Mouse (Mus musculus) thymus, adult 2 months (tissue): ENCODE results near the gene Sdhaf4. TPM values are rescaled to one million over a fixed set of nuclear protein-coding genes. Genes with fewer than 3 reads are reported as not detected.

Experiments
- DNase-seq: peaks from one replicate; pipeline ENCODE4 v3.0.0; 2021
- H3K27ac ChIP-seq: fragments of 200-500 bp; 2 replicates; pipeline ENCODE4 v1.5.1; 2012; ENCODE audit warnings: low read length, control low read depth; ENCODE audit not compliant: control insufficient read depth, insufficient read depth
- H3K27me3 ChIP-seq: fragments of 200-500 bp; 2 replicates; pipeline ENCODE4 v1.6.1; 2012; ENCODE audit warnings: mild to moderate bottlenecking, low read length, moderate library complexity, mixed read lengths; ENCODE audit not compliant: control insufficient read depth, insufficient read depth
- H3K36me3 ChIP-seq: fragments of 200-500 bp; 2 replicates; pipeline ENCODE4 v1.6.1; 2012; ENCODE audit warnings: mild to moderate bottlenecking, low read length, moderate library complexity; ENCODE audit not compliant: control insufficient read depth, insufficient read depth
- H3K4me1 ChIP-seq: fragments of 200-500 bp; replicated peaks from 2 replicates; pipeline ENCODE4 v1.6.1; 2012; ENCODE audit warnings: low read length; ENCODE audit not compliant: control insufficient read depth, insufficient read depth
- H3K4me3 ChIP-seq: fragments of 200-500 bp; 2 replicates; pipeline ENCODE4 v1.5.1; 2012; ENCODE audit warnings: mild to moderate bottlenecking, low read length, control low read depth, moderate library complexity; ENCODE audit not compliant: control insufficient read depth, insufficient read depth
- CTCF ChIP-seq: fragments of 200-500 bp; IDR thresholded peaks from 2 replicates; pipeline ENCODE4 v1.5.1; 2012; ENCODE audit warnings: mild to moderate bottlenecking, control low read depth, low read length, moderate library complexity, borderline replicate concordance; ENCODE audit not compliant: control insufficient read depth, poor library complexity, insufficient read depth; ENCODE audit errors: extremely low read depth
- POLR2A ChIP-seq: fragments of 200-500 bp; IDR thresholded peaks from 2 replicates; pipeline ENCODE4 v1.6.1; 2012; ENCODE audit warnings: mild to moderate bottlenecking, low read length, control low read depth, moderate library complexity; ENCODE audit not compliant: control insufficient read depth, poor library complexity, insufficient read depth; ENCODE audit errors: extremely low read depth
- WGBS: fragments of 180-500 bp; shearing (Covaris S2); methylation state at CpG from one replicate; pipeline ENCODE4 v1.1.7; 2018; 5-methylcytosine and 5-hydroxymethylcytosine counted together
- polyA plus RNA-seq: library from polyadenylated mRNA; depleted of rRNA; stranded (reverse); fragments of >200 nt; gene quantifications from 2 replicates; pipeline ENCODE4 v1.2.3, GENCODE M21; 2012; rRNA removed

Gene Sdhaf4
- polyA plus RNA-seq, result 4.0 and 6.7 TPM in 2 replicates

GRCm38 (mm10) chr1:24005070-24005804, at the start of gene Sdhaf4:
Gene Sdhaf4, minus strand, starts transcription at chr1:24005656.
- Histone ChIP-seq H3K27me3 (no peaks in the 10 kb centered on the region), H3K27ac (peak within 1 kb of the TSS; percentile 51), H3K36me3 (no peaks in the 10 kb centered on the region), H3K4me1 (no peaks in the 10 kb centered on the region), H3K4me3 (peak within 1 kb of the TSS; percentile 72)
- 1% methylated on average over 47 of the region's 47 CpGs for WGBS
- peak; percentile 94 for DNase-seq
- 0 out of 2 replicates have a peak, but pooled peaks have one; percentile 57 for TF ChIP-seq CTCF
- TF ChIP-seq POLR2A, result peak; percentile 69; the same call in 1 of the 2 replicates

GRCm38 (mm10) chr1:24046730-24047510, 41.5 kb upstream of the Sdhaf4 start:
- H3K36me3 ChIP-seq, result no peaks in the 10 kb centered on the region
- WGBS, result 90% methylated on average over 6 of the region's 6 CpGs
- no peaks in the 10 kb centered on the region for H3K4me1 ChIP-seq
- DNase-seq, result no peak
- H3K4me3 ChIP-seq, result no peak overlapping the region
- H3K27me3 ChIP-seq, result no peaks in the 10 kb centered on the region
- TF ChIP-seq CTCF (no peak), POLR2A (no peak)
- no peak overlapping the region for H3K27ac ChIP-seq

DNA sequence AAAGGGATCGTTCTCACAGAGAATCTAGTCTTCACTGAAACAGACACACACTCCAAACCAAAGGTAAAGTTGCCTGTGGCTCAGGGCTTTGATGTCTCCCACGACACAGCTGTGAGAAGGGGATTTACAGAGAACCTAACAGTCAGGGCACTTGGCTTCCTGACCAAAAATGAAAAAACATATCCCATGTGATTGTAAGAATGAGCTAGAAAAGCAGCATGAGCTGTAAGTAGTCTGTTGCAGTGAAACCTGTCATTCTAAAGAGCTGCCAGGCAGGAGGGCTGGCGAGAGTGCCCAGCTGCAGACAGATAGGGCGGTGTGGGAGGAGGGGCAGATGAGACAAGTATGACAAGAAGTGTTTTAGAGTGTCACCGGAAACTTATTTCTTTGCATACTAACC, 40.2 kb upstream of the Sdhaf4 start:
- H3K27me3 ChIP-seq, result no peaks in the 10 kb centered on the region
- TF ChIP-seq CTCF (no peak), POLR2A (no peak)
- no peaks in the 10 kb centered on the region for H3K4me1 ChIP-seq
- H3K4me3 ChIP-seq, result no peak overlapping the region
- no peaks in the 10 kb centered on the region for H3K36me3 ChIP-seq
- WGBS, result 32% methylated on average over 5 of the region's 5 CpGs
- no peak overlapping the region for H3K27ac ChIP-seq
- DNase-seq, result peak; percentile 33

DNA sequence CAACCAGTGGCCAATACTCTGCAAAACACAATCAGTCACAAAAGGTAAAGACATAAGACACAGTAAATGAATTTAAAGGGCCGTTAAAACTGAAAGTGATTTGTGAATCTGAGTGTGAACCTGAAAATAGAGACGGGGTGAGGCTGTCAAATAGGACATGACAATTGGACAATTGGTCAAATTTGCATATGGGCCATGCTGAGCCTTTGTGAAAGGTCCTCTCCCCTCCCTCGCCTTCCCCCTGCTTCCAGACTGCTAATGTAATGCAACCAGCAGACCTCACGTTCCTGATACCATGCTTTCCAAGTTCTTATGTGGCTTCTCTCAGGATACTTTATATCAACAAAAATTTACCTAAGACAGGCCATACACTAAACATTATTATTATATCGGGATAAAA, 37.6 kb upstream of the Sdhaf4 start:
- TF ChIP-seq POLR2A (no peak), CTCF (no peak)
- no peaks in the 10 kb centered on the region for H3K4me1 ChIP-seq
- no peaks in the 10 kb centered on the region for H3K27me3 ChIP-seq
- no peak overlapping the region for H3K4me3 ChIP-seq
- no peak overlapping the region for H3K27ac ChIP-seq
- no peaks in the 10 kb centered on the region for H3K36me3 ChIP-seq
- WGBS, result 92% methylated on average over 5 of the region's 5 CpGs
- DNase-seq, result no peak

DNA sequence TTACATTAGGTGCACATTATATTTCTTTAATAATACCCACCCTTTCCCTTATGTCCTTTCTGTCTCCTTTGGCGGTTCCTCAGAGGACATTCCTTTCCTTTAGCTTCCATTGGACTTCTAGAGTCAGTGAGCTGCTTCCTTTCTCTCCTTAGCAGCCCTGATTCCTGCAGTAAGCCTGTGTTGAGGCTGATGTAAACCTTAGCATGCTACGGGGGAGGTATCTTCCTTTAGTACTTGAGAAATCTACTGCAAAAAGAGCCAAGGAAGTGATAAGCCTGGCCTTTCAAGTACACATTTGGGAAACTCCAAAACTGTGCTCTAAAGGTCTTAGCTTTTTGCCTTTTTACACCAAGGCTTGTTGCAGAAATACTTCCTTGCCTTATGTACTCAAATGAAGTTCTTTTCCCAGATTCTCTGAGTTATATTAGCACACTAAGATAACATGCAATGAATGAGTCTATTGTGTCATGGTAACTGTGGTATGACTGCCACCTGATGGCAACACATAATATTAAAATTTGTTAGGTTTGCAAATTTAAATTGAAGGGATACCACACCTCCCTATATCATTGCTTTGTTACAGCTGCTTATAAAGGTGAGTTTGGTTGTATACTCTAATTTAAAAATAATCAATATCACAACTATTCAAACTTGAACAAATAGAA, 28.4 kb upstream of the Sdhaf4 start:
- H3K4me3 ChIP-seq, result no peak overlapping the region
- H3K27ac ChIP-seq, result no peak overlapping the region
- TF ChIP-seq POLR2A (no peak), CTCF (no peak)
- H3K36me3 ChIP-seq, result no peaks in the 10 kb centered on the region
- 94% methylated on average over 2 of the region's 2 CpGs for WGBS
- H3K4me1 ChIP-seq, result no peaks in the 10 kb centered on the region
- DNase-seq, result no peak
- H3K27me3 ChIP-seq, result no peaks in the 10 kb centered on the region

- Histone ChIP-seq H3K27me3 (no peaks in the 10 kb centered on the region), H3K36me3 (no peaks in the 10 kb centered on the region), H3K4me1 (no peaks in the 10 kb centered on the region), H3K4me3 (no peak overlapping the region), H3K27ac (no peak overlapping the region)
- 94% methylated on average over 6 of the region's 6 CpGs for WGBS
- DNase-seq, result no peak
- TF ChIP-seq CTCF (no peak), POLR2A (no peak)
Observed at GRCm38 (mm10) chr1:24010821-24011220, 5.4 kb upstream of the Sdhaf4 start.

- DNase-seq, result no peak
- no peak for TF ChIP-seq POLR2A
- no peak for TF ChIP-seq CTCF
- 93% methylated on average over 6 of the region's 6 CpGs for WGBS
- no peaks in the 10 kb centered on the region for H3K27me3 ChIP-seq
- no peak overlapping the region for H3K27ac ChIP-seq
- no peak overlapping the region for H3K4me3 ChIP-seq
- H3K36me3 ChIP-seq, result no peaks in the 10 kb centered on the region
- H3K4me1 ChIP-seq, result no peaks in the 10 kb centered on the region
Observed at GRCm38 (mm10) chr1:24010016-24010415, 4.6 kb upstream of the Sdhaf4 start.
